Mouse (Mus musculus) MEL (cell line): Measurements from ENCODE around the gene Agbl5. TPM values are rescaled to one million over a fixed set of nuclear protein-coding genes. Genes with fewer than 3 reads are reported as not detected.

Experiments used
- polyA plus RNA-seq, 2 experiments: library from polyadenylated mRNA; stranded (reverse) in 1 of 2; unstranded in 1 of 2; fragments of >175 nt in 1 of 2; fragments of >200 nt in 1 of 2; gene quantifications; 2 replicates each; pipeline versions ENCODE4 v1.2.1 to v1.2.4; 2012; ENCODE audit warnings: low replicate concordance in 2 of 2, low read depth in 1 of 2; ENCODE audit not compliant: insufficient read length in 2 of 2, insufficient read depth in 1 of 2, missing spikeins in 1 of 2
- total RNA-seq: library from RNA; depleted of rRNA; stranded (reverse); fragments of 300-350 nt; gene quantifications from 2 replicates; pipeline ENCODE4 v1.2.3, GENCODE M21; 2012; rRNA removed

The Agbl5 gene
- total and polyA plus RNA-seq, 3 experiments: 10.6 to 45.0 TPM; not detected in 1

Other genes starting within 250 kb of the Agbl5 start
- gene Slc35f6, start 240.8 kb upstream of the Agbl5 start, total RNA-seq: 15.7 and 18.0 TPM in 2 replicates
- gene Slc35f6, start 240.8 kb upstream of the Agbl5 start, polyA plus RNA-seq: 10 to 100 TPM in 1 of 2 experiments, not detected in 1; 32.4 TPM
- gene Cenpa, start 221.9 kb upstream of the Agbl5 start, total RNA-seq: 341 and 345 TPM in 2 replicates
- 100 to 1,000 TPM; 100 to 566 TPM for gene Cenpa, start 221.9 kb upstream of the Agbl5 start, polyA plus RNA-seq
- not detected in 2 replicates for gene Dpysl5, start 177.1 kb upstream of the Agbl5 start, total RNA-seq
- not detected for gene Dpysl5, start 177.1 kb upstream of the Agbl5 start, polyA plus RNA-seq
- 0.04 TPM in 1 of 2 replicates, not detected in the other for gene Mapre3, start 74.1 kb upstream of the Agbl5 start, total RNA-seq
- gene Mapre3, start 74.1 kb upstream of the Agbl5 start, polyA plus RNA-seq: under 1 TPM in 1 of 2 experiments, not detected in 1; 0.81 TPM
- 41.3 and 50.5 TPM in 2 replicates for gene Tmem214, start 20.7 kb upstream of the Agbl5 start, total RNA-seq
- 100 to 1,000 TPM; 101 to 170 TPM for gene Tmem214, start 20.7 kb upstream of the Agbl5 start, polyA plus RNA-seq
- 296 and 321 TPM in 2 replicates for gene Ost4, start 19.1 kb downstream of the Agbl5 start, total RNA-seq
- 100 to 1,000 TPM; 220 to 478 TPM for gene Ost4, start 19.1 kb downstream of the Agbl5 start, polyA plus RNA-seq
- 1.3 and 1.5 TPM in 2 replicates for gene Emilin1, start 24.7 kb downstream of the Agbl5 start, total RNA-seq
- 1 to 10 TPM in 1 of 2 experiments, not detected in 1; 2.0 TPM for gene Emilin1, start 24.7 kb downstream of the Agbl5 start, polyA plus RNA-seq
- gene Khk, start 32.7 kb downstream of the Agbl5 start, total RNA-seq: 268 and 308 TPM in 2 replicates
- gene Khk, start 32.7 kb downstream of the Agbl5 start, polyA plus RNA-seq: 100 to 1,000 TPM in 1 of 2 experiments, not detected in 1; 461 TPM
- gene Cgref1, start 56.9 kb downstream of the Agbl5 start, total RNA-seq: not detected in 2 replicates
- 1 to 10 TPM in 1 of 2 experiments, not detected in 1; 1.4 TPM for gene Cgref1, start 56.9 kb downstream of the Agbl5 start, polyA plus RNA-seq
- gene Preb, start 71.7 kb downstream of the Agbl5 start, total RNA-seq: 141 and 143 TPM in 2 replicates
- 100 to 1,000 TPM in 1 of 2 experiments, not detected in 1; 247 TPM for gene Preb, start 71.7 kb downstream of the Agbl5 start, polyA plus RNA-seq
- 0.03 and 0.08 TPM in 2 replicates for gene Tcf23, start 80.0 kb downstream of the Agbl5 start, total RNA-seq
- under 1 TPM in 1 of 2 experiments, not detected in 1; 0.07 TPM for gene Tcf23, start 80.0 kb downstream of the Agbl5 start, polyA plus RNA-seq
- 31.7 and 37.2 TPM in 2 replicates for gene Atraid, start 159.6 kb downstream of the Agbl5 start, total RNA-seq
- 10 to 100 TPM in 1 of 2 experiments, not detected in 1; 58.0 TPM for gene Atraid, start 159.6 kb downstream of the Agbl5 start, polyA plus RNA-seq
- 25.6 and 34.5 TPM in 2 replicates for gene Slc5a6, start 160.2 kb downstream of the Agbl5 start, total RNA-seq
- gene Slc5a6, start 160.2 kb downstream of the Agbl5 start, polyA plus RNA-seq: 10 to 100 TPM in 1 of 2 experiments, not detected in 1; 41.7 TPM
- gene Cad, start 166.1 kb downstream of the Agbl5 start, total RNA-seq: 213 and 228 TPM in 2 replicates
- 100 to 1,000 TPM; 254 to 383 TPM for gene Cad, start 166.1 kb downstream of the Agbl5 start, polyA plus RNA-seq
- not detected in 2 replicates for gene Dnajc5g, start 217.6 kb downstream of the Agbl5 start, total RNA-seq
- not detected for gene Dnajc5g, start 217.6 kb downstream of the Agbl5 start, polyA plus RNA-seq
- gene Slc30a3, start 219.5 kb downstream of the Agbl5 start, total RNA-seq: not detected in 2 replicates
- gene Slc30a3, start 219.5 kb downstream of the Agbl5 start, polyA plus RNA-seq: not detected
- not detected in 2 replicates for gene Trim54, start 228.0 kb downstream of the Agbl5 start, total RNA-seq
- gene Trim54, start 228.0 kb downstream of the Agbl5 start, polyA plus RNA-seq: not detected